Mouse (Mus musculus) lung, adult 2 months (tissue): ENCODE data around the gene Edem2. TPM values are rescaled to one million over a fixed set of nuclear protein-coding genes. Genes with fewer than 3 reads are reported as not detected.
"Not testable (repeated sequence)": the region's sequence is repeated elsewhere in the genome, so short reads cannot be mapped to it uniquely, and the experiment has no call there.

ENCODE experiments used
- DNase-seq: peaks from one replicate; pipeline ENCODE4 v3.0.0; 2022
- H3K4me1 ChIP-seq: fragments of 200-500 bp; 2 replicates; pipeline ENCODE4 v1.6.1; 2011; ENCODE audit warnings: low read length; ENCODE audit not compliant: control insufficient read depth, insufficient read depth
- H3K4me3 ChIP-seq: fragments of 200-500 bp; replicated peaks from 2 replicates; pipeline ENCODE3; 2011; ENCODE audit warnings: low read depth, mild to moderate bottlenecking, control low read depth, low read length; ENCODE audit errors: extremely low read depth
- CTCF ChIP-seq: fragments of 200-500 bp; IDR thresholded peaks from 2 replicates; pipeline ENCODE4 v1.5.1; 2011; ENCODE audit warnings: mild to moderate bottlenecking, low read length, control low read depth; ENCODE audit not compliant: insufficient read depth
- POLR2A ChIP-seq: fragments of 200-500 bp; IDR thresholded peaks from 2 replicates; pipeline ENCODE4 v1.6.1; 2011; ENCODE audit warnings: low read depth, mild to moderate bottlenecking, control low read depth, low read length, borderline replicate concordance; ENCODE audit errors: extremely low read depth
- WGBS: fragments of 180-500 bp; shearing (Covaris S2); methylation state at CpG from one replicate; pipeline ENCODE4 v1.1.7; 2018; 5-methylcytosine and 5-hydroxymethylcytosine counted together
- polyA plus RNA-seq: library from polyadenylated mRNA; depleted of rRNA; stranded (reverse); fragments of >200 nt; gene quantifications from 2 replicates; pipeline ENCODE4 v1.2.3, GENCODE M21; 2012

Gene Edem2
- polyA plus RNA-seq, 1 experiment: 50.3 TPM

DNA sequence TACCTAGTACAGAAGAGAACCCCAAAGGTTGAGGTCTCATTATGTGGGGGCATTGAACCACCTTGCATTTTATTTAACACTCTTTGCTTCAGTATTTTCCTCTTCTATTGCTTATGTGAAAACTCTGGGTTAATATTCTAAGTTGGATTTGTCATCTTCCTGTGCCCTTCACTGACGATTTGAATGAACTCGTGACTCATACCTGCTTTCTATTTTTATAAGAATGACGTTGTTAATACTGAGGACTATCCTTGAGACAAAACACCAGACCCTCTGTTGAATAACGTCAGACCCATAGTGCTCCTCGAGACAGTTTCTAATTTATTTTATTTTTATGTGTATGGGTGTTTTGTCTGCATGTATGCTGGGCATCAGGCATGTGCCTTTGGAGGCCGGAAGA is 7.7 kb upstream of the Edem2 start:
- Histone ChIP-seq H3K4me3 (no peak overlapping the region), H3K4me1 (peaks cover 2% of the 10 kb centered on the region; the same call in 1 of the 2 replicates)
- 44% methylated on average over 6 of the region's 6 CpGs for WGBS
- TF ChIP-seq POLR2A (no peak), CTCF (no peak)
- DNase-seq: no peak

DNA sequence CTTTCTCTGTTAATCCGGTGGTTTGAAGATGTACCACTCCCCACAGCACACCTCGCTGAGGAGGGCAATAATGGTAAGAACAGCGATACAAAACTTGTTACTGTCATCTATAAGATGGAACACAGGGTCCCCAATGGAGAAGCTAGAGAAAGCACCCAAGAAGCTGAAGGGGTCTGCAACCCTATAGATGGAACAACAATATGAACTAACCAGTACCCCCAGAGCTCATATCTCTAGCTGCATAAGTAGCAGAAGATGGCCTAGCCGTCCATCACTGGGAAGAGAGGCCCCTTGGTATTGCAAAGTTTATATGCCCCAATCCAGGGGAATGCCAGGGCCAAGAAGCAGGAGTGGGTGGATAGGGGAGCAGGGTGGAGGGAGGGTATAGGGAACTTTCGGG is 6.5 kb upstream of the Edem2 start, which contains the start of gene Gm17581:
Gene Gm17581, minus strand, starts transcription at position 101 of the 400 bp plus-strand sequence.
- DNase-seq, H3K4me1 ChIP-seq, H3K4me3 ChIP-seq: not testable (repeated sequence)

GRCm38 (mm10) chr2:155735080-155735479 is 5.8 kb upstream of the Edem2 start:
- Histone ChIP-seq H3K4me3 (no peak overlapping the region), H3K4me1 (peaks cover 2% of the 10 kb centered on the region; the same call in 1 of the 2 replicates)
- no peak for TF ChIP-seq POLR2A
- no peak for TF ChIP-seq CTCF
- WGBS: 58% methylated on average over 5 of the region's 5 CpGs
- DNase-seq: no peak

More for the DNA sequence above, 6.5 kb upstream of the Edem2 start, which contains the start of gene Gm17581:
- 89% methylated on average over 5 of the region's 5 CpGs for WGBS

DNA sequence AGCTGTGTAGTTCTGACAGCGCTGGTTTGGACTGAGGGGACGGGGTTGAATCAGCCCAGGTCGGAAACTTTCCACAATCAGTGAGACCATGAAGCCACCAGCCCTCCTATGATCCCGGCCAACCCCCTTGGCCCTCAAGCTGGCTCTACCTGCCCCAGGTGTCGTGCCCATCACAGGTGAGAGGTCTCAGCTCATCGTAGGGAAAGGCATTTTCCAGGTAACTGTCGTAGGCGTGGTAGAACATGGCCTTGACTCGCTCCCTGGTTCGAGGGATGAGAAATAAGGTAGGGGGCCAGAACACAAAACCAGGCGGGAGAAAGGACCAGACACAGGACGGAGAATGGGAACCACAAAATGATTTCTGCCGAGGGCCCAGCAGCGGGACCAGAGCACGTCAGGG is 533 bp downstream of the Edem2 start:
- 3% methylated on average over 15 of the region's 15 CpGs for WGBS
- TF ChIP-seq CTCF (no peak), POLR2A (no peak)
- Histone ChIP-seq H3K4me3 (peak overlapping the region; percentile 97), H3K4me1 (peaks cover 5% of the 10 kb centered on the region)
- DNase-seq: no peak

- WGBS: 63% methylated on average over 7 of the region's 7 CpGs
- Histone ChIP-seq H3K4me1 (peaks cover 5% of the 10 kb centered on the region), H3K4me3 (no peak overlapping the region)
- TF ChIP-seq POLR2A: no peak
- TF ChIP-seq CTCF: no peak
- no peak for DNase-seq
These were observed 1.4 kb downstream of the Edem2 start for GRCm38 (mm10) chr2:155727764-155728395.

GRCm38 (mm10) chr2:155726302-155726701 is 3.0 kb downstream of the Edem2 start:
- no peak for TF ChIP-seq POLR2A
- no peak for TF ChIP-seq CTCF
- Histone ChIP-seq H3K4me1 (peaks cover 5% of the 10 kb centered on the region), H3K4me3 (no peak overlapping the region)
- WGBS: 70% methylated on average over 7 of the region's 7 CpGs
- no peak for DNase-seq

GRCm38 (mm10) chr2:155724526-155724925 is 4.7 kb downstream of the Edem2 start:
- TF ChIP-seq POLR2A: no peak
- no peak for TF ChIP-seq CTCF
- no peak for DNase-seq
- Histone ChIP-seq H3K4me3 (no peak overlapping the region), H3K4me1 (peaks cover 5% of the 10 kb centered on the region)
- WGBS: 63% methylated on average over 6 of the region's 6 CpGs

DNA sequence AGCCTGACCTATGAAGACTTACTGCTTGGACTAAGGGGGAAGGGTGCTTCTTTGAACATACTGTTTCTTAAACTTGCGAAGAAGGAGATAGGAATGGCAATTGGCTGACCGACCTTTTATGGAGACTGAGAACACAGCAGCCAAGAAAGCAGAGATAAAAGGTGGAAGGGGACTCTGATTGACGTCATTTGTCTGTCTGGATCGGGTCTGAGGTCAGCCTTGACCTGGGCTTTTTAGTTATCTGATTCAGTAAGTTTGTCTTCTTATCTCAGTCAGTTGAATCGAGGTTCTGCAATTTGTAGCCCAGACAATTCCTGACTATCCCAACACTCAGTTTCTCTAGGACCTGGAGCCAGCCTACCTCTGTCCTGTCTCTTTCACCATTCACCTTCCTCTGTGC is 5.2 kb downstream of the Edem2 start:
- peaks cover 5% of the 10 kb centered on the region for H3K4me1 ChIP-seq
- 68% methylated on average over 5 of the region's 5 CpGs for WGBS
- no peak overlapping the region for H3K4me3 ChIP-seq
- no peak for DNase-seq
- no peak for TF ChIP-seq POLR2A
- TF ChIP-seq CTCF: no peak

DNA sequence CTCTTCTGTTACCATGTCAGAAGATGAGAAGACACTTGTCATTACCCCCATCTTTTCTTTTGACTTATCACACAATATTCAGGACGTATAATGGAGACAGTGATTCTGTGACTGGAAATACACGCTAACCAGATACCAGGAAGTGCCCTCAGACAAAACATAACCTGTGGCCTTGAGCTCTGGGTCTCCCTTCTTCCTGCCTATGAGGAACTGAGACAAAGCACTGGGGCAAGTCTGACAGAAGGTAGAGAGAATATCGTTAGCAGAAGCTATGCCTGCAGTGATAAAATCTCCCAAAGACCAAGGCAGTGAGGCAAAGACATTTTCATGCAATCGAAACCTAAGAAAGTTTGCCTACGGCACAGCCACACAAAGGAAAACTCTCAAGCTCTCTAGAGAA is 8.7 kb downstream of the Edem2 start:
- TF ChIP-seq POLR2A: no peak
- no peak for TF ChIP-seq CTCF
- no peak for DNase-seq
- 65% methylated on average over 5 of the region's 5 CpGs for WGBS
- no peak overlapping the region for H3K4me3 ChIP-seq
- no peaks in the 10 kb centered on the region for H3K4me1 ChIP-seq

GRCm38 (mm10) chr2:155717082-155717990 is 11.9 kb downstream of the Edem2 start:
- WGBS: 81% methylated on average over 12 of the region's 12 CpGs
- no peak for TF ChIP-seq CTCF
- no peak for TF ChIP-seq POLR2A
- no peak for DNase-seq
- H3K4me1 ChIP-seq: no peaks in the 10 kb centered on the region
- no peak overlapping the region for H3K4me3 ChIP-seq
